Mouse (Mus musculus): ENCODE measurements at regions not wholly inside any gene's neighbourhood (a gene's known extent, or its start where the extent isn't known, plus 50 kb on each side); places are given as distances from the start of the nearest gene placed in this dataset.

DNA sequence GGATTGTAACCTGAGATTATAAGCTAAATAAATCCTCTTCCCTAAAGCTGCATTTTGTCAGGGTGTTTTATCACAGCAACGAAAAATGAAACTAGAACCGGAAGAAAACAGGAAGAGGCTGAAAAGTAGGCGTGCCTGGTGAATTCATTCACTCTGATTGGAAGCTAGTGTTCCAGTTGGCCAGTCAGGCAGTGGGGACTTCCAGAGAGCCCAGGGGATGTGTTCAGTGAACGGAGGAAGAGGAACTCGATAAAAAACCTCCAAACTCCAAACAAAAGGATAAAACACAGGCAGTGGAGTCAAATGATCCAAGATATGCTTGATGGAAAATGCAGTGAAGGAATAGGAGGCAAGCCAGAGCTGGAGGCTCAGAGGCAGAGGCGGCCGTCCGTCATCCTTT lies 305.5 kb upstream of the Kazn start:
- ATAC-seq: no peak

DNA sequence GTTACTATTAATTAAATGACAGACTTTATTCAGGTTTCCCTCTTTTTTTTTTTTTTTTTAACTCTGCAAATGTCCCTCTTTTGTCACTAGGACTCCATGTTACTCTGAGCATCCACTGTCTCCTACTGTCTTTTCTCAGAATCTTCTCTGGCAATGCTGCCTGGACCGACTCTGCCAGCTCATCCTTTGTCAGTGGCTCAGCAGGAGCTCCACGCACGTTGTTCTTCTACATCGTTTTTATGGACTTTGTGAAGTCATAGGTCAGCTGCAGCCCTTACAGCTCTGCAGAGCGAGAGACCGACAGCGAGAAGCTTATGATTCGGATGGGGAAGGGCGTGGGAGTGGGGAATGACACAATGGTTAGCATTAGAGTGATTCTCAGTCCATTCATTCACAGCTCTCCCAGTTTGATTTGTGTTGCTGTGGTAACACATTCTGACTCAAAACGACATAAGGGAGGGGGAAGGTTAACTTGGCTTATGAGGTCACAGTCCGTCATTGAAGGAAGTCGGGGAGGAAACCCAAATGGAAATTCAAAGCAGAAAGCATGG lies 300.1 kb upstream of the Kazn start:
- no peak for ATAC-seq

DNA sequence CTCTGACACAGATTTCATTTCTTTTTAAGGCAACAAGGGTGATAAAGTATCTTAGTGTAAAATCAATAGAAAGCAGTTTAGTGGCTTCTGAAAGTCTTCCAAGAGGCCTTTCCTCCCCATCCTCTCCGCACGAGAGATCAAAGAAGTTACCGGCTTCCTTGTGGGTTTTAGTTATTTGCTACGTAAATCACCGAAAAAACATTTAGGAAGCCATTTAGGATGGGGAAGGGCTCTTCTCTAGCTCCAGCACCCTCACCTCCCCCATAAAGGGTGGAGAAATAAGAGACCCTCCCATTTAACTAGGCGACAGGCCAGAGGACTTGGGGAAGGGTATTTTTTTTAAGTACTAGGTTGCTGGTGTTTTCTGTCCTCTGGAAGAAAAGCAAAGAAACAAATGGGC lies 287.9 kb upstream of the Kazn start:
- ATAC-seq: no peak

DNA sequence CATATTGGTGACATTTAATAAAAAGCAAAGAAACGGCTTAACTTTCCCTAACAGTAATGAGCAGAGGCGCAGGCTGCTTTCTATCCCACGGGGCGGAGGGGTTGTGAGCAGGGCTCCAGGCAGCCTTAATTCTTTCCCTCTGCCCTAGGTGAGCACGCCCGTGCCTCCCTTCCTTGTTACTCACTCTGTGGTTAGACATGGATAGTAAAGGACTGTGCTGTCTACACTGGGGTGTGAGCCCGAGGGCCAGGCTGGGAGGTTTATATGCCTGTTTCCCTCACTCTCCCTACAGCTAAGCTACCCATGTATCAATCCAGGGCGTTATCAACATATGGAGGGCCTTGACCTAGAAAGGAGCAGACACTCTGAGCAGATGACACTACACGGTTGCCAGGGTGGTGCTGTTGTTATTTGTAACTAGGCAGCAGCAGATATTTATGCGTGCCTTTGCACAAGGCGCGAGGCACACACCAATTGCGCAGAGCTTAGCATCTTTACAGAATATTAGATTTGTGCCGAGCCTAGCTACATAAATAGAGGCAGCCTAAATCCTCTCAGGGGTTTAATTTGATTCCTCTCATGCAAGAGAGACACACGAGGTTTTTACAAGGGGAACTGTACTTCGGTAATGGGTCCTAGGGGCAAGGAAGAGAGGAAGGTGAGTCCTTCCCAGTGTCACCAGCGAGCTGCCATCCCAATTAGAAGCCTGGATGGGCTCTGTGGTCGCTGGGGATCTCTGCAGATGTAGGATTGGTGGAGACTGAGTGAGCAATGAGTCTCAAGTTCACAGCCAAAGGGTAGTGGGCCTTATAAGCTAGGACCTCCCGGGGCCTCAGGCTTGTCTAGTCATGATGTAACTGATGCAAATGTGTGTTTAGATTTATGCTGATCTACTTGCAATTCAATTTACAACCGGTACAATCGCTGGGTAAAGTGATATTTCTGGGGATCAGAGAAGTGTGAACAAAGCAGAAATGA lies 278.6 kb upstream of the Kazn start:
- no peak for ATAC-seq

DNA sequence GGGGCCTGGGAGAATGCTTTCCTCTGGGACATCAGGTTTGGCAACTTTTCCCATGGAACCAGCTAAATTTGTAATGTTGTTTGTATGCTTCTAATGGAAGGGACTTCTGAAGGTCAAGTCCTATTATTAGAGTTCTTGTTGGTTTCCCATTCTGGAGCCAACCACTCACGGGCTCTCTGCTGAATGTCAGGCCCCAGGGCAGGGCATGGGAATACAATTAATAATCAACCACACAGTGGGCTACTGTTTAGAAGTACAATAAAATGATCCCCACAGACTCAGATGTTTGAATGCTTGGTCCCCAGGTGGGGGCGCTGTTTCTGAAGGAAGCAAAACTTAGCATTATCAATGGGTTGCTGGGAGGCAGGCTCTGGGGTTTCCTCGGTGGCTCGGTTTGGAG lies 275.6 kb upstream of the Kazn start:
- no peak for ATAC-seq

DNA sequence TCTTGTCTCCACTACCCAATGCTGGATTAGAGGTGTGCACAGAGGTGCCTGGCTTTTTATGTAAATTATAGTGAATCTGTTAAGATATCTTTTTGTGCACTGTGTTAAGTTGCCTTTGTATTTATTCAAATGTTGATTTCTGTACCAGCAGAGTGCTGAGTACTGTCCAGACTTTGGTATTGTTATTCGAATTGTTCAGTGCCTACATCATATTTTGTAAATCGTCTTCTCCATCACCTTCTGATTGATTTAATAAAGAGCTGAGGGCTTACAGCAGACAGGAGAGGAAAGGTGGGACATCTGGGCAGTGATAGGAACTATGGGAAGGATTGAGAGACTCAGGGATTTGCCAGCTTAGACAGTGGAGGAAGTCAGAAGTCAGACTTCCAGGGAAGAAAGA lies 270.2 kb upstream of the Kazn start:
- ATAC-seq: no peak

DNA sequence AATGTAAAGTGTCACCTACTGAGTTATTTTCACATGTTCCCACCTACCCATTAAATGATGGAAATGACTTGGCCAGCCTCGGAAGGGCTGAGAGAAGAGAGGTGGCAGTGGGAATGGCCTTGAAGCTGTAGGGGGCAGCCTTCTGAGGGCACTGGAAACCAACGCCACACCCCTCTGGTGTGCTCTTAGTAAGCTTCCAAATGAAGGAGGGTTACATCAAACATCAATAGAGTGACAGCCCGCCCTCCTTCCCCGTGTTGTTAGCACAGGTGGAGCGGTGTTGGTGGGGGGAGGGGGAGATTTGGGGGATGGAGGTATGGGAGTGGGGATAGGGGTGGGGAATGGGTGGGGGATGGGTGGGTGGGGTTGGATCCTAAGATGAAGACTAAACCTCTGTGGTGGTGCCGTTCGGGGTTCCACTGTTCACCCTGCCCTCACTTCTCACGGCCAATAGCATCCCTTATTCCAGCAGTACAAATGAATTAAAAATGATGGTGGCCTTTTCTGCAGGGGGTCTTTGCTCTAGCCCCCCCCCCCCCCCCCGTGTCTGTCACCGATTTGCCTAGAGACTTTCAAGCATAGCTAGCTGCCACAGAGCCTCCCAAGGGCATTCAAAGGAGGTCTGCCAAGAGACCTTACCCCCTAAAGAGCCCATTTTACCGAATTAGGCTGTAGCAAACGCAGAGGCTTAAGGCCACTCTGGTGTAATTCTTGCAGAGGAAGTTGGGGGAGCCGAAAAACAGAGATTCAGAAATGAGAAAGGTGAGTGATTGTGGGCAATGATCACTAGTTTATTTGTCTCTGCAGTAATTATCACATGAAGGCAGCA lies 267.4 kb upstream of the Kazn start:
- no peak for ATAC-seq

DNA sequence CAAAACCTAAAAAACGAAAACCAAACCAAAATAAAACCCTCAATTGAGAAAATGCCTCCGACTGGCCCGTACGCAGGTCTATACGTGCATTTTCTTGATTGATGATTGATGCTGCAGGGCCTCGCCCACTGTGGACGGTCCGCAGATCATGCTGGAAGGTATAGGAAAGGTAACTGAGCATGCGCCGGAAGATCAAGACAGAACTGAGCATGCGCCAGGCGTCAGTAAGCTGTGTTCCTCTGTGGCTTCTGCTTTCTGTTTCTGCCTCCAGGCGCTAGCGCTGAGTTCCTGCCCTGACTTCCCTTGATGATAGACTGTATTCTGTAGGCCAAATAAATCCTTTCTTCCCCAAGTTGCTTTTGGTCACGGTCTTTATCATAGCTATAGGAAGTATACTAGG lies 264.6 kb upstream of the Kazn start:
- no peak for ATAC-seq

DNA sequence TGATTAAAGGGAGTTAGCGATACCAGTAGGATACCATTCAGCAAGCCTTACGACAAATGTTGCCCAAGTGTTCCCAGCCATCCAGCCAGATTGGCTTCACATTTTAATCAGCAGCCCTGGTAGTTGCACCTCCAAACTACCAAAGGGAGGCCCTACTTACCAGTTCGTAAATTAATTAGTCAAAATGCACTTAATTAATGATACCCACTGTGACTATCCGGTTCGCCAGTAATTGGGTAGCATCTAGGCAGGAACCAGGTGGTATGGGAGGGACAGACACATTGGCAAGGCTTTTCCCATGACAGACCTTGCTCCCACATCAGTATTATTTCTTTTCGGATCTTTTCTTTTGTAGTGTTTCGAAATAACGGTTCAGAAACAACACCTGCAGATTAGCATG lies 262.0 kb upstream of the Kazn start:
- no peak for ATAC-seq

DNA sequence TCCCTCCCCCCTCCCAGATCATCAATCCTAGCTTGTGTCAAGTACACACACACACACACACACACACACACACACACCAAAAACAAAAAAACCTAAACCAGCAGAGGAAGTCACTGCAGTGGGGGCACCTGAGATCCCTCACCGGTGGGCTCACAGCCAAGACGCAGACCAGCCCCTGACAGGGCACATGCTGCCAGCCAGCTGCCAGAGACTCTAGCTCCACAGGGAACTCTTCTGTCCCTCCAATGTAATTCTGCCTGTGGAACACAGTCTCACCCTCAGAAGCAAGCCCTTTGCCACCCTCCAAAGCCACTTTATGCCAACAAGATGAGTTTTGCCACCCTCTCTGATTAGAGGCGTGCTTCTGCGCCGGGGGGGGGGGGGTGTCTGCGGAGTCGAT lies 261.3 kb upstream of the Kazn start:
- ATAC-seq: no peak

DNA sequence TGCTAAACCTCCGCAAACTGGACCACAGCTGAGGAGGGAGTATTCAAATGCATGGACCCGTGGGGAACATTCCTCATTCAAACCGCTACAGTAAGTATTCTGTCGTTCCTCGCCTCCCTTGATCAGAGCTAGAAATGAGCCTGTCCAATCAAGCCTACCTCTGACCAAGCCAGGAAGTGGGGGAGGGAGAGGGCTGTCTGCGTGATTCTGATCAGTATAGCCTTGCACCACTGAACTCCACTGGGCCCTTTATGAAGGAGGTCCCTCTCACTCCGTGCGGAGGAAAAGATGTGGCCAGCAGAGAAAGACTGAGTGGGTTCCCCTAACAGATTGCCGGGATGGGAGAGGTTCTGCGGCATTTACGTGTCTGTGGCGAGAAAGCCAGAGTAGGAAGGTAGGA lies 257.4 kb upstream of the Kazn start:
- no peak for ATAC-seq

DNA sequence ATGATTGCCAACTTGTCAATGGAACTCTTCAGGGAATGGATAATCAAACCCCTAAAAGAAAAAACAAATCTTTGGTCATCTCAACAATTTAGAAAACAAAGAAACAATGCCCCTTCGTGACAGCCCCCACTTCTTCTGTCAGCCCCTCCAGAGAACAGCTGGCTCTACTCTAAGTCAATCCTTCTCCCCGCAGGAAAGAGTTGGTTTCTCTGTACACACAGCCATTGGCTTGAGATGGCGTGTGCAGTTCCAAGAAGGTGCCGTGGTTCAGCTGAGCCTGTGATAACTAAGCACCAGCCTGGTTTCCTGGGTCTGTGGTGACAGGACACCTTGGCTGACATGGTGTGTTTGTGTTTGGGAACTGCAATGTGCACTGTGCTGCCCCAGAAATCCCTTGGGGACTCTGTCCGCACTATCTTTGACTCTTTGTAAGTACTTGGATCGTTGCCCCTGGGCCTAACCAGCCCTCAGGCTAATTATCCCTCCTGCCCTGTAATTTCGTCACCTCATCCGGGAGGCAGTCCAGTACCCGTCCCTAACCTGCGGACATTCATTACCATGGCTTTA lies 253.8 kb upstream of the Kazn start:
- ATAC-seq: no peak

DNA sequence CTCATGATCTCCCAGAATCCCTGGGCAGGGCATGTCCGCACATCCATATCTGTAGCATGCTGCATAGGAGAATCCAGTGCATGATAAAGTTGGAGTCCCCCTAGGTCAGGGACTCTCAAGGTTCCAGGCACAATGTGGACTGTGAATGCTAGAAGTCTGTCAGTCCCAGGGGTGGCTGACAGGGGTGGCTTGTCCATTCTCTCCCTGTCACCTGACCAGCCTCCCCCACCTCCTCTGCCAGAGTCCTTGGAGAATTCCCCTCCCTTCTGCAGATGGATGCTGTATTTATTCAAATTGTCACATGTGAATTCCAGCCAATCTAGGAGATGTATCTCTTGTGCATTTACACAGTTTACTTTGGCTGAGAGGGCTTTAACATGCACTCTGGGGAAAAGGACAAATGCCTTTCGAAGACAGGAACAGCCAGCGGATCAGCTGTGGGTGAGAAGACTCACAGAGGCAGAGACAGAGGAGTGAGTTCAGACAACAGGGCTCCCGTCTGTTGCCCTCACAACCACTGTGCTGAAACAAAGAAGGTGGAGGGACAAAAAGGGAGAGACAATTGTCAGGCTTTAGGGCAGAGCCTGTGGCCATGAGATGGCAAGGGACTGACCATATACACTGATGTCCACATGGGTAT lies 246.7 kb upstream of the Kazn start:
- no peak for ATAC-seq

DNA sequence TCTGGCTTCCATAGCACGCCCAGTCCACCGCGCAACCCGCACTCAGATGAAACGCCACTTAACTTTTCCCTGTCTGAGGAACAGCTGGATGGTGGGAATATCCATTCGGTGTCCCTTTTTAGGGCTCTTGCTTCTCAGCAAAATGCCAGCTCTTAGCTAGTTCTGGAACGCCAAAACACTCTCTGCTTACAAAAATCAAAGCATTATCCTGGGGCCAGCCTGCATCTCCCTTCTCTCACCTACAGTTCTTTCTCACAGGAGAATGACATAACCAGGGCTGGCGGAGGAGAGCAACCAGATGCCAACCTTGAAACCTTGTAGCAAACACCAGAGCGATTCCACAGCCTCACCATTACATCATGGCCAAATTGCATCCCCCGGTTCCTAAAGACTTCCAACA lies 236.4 kb upstream of the Kazn start:
- ATAC-seq: no peak

DNA sequence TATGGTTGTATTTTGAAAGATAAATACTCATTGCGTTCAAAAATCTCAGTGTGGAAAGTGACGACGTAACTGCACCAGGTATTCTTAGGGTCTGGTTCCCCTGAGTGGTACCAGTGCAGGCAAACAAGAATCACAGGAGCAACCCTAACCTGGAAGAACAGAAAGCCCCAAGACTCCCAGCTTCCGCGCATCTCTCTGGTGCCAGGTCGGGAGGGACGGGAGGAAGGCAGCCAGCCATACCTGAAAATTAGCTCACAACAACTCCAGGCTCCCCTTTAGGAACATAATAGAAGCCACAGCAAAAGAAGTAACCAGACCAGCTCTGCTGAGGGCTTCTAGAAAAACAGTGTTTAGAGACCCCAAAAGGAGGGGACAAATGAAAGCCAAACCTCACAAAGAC lies 235.4 kb upstream of the Kazn start:
- ATAC-seq: no peak

DNA sequence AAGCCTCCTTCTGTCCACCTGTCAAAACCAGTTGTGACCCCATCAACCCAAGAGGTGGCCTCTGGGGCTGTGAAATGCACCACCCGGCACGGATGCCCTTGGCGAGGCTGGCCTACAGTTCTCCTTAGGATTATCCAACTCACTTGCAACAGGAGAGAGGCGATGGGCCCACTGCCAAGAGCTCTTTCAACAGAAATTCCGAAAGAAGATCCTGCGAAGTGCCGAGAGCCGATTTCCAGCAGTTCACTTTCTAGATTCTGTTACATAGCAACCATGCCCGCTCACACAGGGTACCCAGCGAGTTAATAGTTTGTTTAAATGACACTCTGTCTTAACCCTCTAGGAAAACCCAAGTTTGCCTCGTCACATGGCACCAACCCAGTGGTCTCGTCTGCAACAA lies 234.8 kb upstream of the Kazn start:
- ATAC-seq: no peak

DNA sequence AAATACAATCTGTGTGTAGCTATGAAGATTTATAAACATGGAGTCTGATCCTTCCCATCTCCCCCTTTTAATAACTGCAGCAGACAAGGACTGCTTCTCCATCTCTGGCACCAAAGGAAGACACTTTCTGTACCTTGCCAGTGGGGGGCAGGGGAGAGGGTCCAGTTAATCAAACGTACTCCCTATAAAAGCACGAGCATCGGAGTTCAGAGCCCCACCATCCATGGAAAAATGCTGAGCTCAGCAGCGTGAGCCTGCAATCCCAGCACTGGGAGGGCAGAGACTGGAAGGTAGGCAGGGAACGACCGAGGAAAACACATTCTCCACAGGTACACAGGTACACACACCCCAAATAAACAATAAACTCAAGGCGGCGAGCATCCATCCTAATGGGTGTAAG lies 234.1 kb upstream of the Kazn start:
- no peak for ATAC-seq

DNA sequence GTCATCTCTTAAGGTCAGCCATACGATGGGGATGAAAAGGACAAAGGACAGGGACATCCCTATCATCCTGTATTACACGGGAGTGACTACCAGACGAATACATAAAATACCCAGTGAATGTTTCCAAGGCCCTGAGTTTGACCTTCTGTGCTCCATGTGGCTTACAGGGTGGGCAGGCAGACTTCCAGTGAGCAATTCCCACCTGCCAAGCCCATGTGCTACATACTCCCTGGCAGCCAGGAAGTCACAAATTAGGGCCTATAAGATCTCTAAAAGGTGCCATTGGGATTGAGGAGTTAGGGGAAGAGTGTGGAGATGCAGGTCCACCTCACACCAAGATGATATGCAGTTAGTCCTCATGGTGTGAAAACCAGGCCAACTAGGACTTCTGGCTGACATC lies 233.1 kb upstream of the Kazn start:
- ATAC-seq: no peak

DNA sequence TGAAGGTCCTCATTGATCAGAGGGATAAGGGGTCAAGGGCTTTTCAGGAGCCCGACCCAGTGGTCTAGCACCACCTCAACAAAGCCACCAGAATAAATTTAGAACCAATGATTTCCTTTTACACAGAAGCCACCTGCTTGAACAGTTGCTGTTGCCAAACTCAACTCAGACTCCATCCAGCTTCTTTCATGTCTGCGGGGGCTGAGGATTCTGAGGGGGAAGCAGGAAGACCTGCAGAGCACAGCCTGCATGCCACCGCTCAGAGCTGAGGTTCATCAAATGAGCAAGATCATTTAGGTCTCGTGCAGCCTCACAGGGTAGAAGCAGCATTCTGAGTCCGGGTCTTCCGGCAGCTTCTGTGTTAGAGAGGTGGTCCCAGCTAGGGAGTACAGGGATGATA lies 231.6 kb upstream of the Kazn start:
- ATAC-seq: no peak

DNA sequence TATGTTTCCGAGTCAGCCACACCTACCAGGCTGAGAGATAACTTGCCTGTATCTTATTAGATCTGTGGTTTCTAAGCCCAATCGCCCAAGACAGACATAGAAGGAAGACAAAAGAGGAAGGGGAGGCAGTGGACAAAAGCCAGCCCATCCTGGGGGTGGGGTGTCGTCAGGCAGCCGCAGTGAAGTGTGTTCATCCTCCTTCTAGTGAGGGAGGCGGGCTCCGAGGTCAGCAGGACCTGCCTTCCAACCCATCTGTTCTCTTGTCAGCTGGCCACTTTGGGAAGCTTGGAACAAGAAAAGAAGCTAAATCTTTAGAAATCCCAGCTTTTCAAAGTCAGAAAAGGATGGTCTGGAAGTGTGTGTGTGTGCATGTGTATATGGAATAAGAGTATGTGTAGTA lies 228.7 kb upstream of the Kazn start:
- ATAC-seq: no peak

DNA sequence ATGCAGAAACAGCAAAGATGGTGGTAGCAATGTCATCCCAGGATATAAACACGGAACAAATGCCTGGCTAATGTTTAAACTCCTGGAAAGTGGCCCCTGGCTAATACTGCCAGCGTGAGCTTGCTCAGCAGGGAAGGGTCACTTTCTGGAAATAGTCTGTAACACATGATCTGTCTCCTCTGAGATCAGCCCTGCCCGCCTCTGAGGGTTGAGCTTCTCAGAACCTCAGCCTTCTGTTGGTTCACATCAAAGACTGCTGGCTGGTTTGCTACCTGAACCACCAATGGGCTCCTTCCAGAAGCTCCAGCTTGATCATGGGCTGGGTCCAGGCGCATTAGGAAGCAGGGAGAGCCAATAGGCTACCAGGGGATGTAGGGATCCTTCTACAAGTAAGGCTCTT lies 226.0 kb upstream of the Kazn start:
- no peak for ATAC-seq

DNA sequence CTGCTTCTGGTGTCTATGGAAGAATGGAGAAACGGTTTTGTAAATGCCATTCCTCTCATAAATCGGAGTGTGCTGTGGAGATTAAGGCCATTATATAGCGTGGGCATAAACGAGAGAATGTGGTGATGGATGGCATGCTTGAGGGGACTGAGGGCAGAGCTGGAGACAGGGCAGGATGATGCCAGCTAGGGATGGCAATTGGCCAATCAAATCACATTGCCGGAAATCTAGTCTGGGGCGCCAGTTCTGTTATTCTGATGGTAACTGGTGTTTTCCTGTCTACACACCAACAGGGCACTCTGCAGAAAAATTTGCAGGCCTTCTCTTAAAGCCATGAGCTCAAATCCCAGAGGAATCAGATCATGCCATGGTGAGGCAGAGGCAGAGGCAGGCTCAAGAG lies 224.9 kb upstream of the Kazn start:
- ATAC-seq: no peak
